Mouse (Mus musculus): ENCODE results near the gene Kntc1.

DNA sequence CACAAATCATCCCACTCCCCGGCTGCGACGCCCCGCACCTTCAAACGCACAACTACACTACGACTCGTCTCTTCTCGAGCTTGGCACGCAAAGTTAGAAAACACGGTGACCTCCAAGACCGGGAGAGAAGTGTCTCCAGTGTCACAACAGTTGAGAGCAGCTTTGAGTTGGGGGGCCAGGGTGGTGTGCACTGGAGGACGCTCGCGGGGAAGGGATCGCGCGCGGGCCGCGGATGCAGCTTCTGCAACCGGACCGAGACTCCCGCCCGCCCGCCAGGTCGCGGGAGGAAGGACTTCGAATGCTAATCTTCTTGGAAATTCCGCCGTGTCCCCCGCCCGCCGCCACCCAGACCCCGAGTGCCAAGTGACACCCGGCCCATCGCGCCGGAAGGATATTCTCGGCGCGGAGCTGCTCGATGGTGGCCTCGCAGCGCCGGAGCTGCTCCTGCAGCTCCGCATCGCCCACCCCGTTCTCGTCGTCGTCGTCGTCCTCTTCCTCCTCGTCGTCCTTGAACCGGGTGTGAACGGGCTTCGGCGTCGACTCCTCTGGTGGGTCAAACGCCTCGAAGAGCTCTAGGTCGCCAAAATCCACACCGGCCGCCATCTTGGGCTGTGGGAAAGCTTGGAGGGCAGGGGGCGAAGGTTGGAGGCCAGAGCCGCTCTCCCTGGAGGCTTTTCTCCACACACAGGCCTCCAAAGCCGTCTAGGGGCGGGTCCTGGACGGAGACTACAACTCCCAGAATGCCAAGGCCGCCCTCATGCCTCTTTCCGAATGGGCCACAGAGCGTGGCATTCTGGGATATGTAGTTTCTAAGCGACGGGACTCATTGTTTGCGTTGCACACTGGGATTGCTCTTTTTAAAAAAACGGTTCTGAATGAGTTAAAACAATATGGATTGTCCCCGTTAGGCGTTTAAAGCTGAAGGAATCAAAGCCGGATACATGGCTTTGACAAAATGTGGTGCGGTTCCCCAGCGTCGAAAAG, 28.9 kb upstream of the Kntc1 start, which contains the start of gene Zcchc8:
- TF ChIP-seq CTCF (IDR thresholded peaks at IDR 0.05; ENCODE audit: insufficient read depth, low read depth, low read length) = no peak
- no peak for TF ChIP-seq POLR2A (IDR thresholded peaks at IDR 0.05; ENCODE audit: insufficient read depth, low read depth, low read length)
